14 mouse cellular contexts compared by ENCODE assay signal in genomic region chr10:95266983-95267382, GRCm38 (mm10).
"Had no signal": no experiment of that assay in that cellular context is flagged by ENCODE, and none has a peak within 500 bp of the region (broad histone marks: within the 10 kb centered on the region; RNA-seq: fewer than 3 reads in every experiment).

No protein-coding gene starts in this region.

- H3K36me3 ChIP-seq: intestine, embryonic 15.5 days; limb, embryonic 10.5 days; liver, embryonic 15.5 days; midbrain, embryonic 15.5 days; neural tube, embryonic 13.5 days had no signal

- H3K9me3 ChIP-seq: intestine, embryonic 15.5 days; limb, embryonic 10.5 days; liver, embryonic 15.5 days; midbrain, embryonic 15.5 days; neural tube, embryonic 13.5 days had no signal

- H3K4me3 ChIP-seq: intestine, embryonic 15.5 days; limb, embryonic 10.5 days; liver, embryonic 15.5 days; midbrain, embryonic 15.5 days; neural tube, embryonic 13.5 days had no signal

- H3K9ac ChIP-seq: intestine, embryonic 15.5 days; liver, embryonic 15.5 days; midbrain, embryonic 15.5 days; neural tube, embryonic 13.5 days had no signal

- H3K4me2 ChIP-seq: liver, embryonic 11.5 days; liver, embryonic 15.5 days; midbrain, embryonic 15.5 days had no signal

- ATAC-seq: intestine, embryonic 15.5 days; midbrain, embryonic 15.5 days had no signal

- H3K27ac ChIP-seq: intestine, embryonic 15.5 days; limb, embryonic 10.5 days; liver, embryonic 15.5 days; macrophage; midbrain, embryonic 15.5 days; neural tube, embryonic 13.5 days had no signal

- DNase-seq: kidney, adult 18-20 months; kidney, postnatal 10 days; kidney, postnatal 4 days; retina, postnatal 1 day; right cerebral cortex, postnatal 14 days; thymus, adult 18-20 months; thymus, postnatal 14 days had no signal

- H3K27me3 ChIP-seq: intestine, embryonic 15.5 days had no signal
